Mouse (Mus musculus): ENCODE results near the gene Krtcap2. TPM values are rescaled to one million over a fixed set of nuclear protein-coding genes. Genes with fewer than 3 reads are reported as not detected.

Krtcap2 gene
- total RNA-seq, 1 experiment from 2014 or later: 126 TPM

DNA sequence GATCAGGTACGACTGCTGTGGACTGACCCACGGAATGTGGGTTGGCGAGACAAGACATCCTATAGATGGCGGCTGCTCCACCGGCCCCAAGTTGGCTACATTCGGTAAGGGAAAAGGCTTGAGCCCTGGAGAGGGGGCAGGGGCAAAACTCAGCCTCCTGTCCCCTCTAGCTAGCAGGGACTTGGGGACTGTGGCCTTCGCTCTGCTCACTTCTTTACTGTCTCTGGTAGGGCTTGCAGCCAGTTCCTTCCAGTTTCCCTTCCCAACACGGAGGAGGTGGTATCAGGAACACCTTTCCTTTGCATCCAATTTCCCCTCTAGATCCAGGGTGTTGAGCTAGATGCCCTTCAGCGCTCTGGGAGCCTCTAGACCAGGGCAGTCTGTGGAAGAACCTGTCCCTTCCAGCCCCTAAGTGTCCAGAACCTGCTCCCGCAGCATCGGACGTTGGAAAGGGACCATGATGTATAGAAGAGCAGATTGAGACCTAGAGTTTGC is 20.4 kb upstream of the Krtcap2 start:
- DNase-seq: no peak

DNA sequence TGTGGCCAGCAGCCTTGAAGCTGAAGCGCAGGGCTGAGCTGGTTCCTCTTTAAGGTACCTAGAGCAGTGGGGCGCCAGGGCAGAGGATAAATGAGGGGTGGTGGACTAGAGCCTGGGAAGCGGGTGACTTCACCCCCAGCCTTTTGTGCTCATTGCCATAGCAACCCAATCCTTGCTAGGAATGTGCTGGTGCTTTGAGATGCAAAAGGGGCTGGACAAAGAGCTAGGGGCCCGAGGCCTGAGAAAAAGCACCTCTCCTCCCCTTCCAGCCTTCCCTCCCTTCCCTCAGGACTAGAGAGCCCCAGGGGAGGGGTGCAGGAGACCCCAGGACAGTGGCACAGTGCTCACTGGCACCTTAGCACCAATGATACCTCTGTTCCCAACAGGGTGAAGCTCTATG is 19.8 kb upstream of the Krtcap2 start:
- DNase-seq: no peak

DNA sequence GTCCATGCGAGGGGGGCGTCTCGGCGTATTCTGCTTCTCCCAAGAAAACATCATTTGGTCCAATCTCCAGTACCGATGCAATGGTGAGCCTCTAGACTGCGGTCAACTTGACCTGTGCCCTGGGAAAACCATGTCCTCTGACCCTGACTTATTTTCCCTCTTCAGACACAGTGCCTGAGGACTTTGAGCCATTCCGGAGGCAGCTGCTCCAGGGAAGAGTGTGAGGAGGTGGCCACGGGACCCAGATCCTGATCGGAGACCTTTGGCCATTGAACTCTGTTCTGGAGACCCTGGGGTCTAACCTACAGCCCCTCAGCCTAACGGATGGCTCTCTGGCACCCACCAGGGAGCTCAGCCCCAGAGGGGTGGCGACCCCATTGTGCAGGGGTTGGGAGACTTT is 19.4 kb upstream of the Krtcap2 start:
- no peak for DNase-seq

DNA sequence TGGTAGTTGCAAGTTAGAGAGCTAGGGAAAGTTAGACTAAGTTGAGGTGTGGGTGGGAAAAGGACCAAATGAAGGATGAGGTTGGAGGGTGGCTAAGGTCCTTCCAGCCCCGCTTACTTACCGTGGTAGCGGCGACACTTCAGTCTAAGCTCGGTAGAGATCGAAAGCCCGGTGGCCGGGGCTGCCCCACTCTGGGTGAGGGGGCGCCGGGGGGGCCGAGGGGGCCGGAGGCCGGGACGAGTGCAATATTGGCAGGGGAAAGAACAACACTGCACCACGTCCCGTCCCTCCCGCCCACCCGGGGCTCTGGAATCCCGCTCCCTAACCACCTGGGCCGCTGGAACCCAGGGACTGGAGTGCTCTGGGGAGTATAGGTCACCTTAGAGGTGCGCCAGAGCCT is 18.9 kb upstream of the Krtcap2 start, which contains the start of gene Mtx1:
Gene Mtx1, minus strand, starts transcription at position 189 of the 400 bp plus-strand sequence.
- DNase-seq: no peak

DNA sequence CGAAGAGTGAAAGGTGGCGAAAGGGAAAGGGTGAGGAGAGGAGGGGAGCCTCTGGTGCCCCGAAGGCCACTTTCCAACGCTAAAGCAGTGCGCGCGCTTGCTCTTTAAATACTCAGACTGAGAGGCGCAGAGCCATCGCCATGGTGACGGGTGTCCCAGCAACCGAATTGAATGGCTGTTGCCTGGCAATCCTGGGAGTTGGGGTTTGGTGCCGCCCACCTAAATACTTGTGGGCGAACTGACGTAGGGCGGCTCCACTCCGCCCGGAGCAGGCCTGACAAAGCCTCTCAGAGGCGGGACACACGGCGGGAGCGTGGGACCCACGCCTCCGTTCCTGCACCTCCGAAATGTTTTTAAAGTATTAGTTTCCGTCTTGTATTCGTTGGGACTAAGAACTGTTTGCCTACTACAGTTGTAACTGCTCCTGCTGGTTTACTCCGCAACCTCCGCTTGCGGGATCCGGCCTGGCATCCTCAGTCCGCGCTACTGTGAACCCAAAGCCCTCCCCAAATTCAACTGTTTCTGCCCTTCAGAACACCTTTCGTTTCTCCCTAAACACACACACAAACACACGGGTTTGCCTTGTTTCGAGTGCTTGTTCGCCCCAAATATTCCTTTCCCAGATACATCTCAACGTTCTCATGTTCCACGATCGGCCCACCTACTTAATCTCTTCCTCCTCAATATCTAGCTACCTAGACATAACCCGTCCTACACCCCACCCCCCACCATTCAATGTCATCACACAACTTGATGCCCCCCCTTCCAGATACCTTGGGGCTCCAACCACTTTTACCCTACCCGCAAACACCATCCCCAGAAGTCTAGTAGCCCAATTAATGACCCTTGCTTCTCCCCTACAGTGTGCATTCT is 18.2 kb upstream of the Krtcap2 start:
- peak; percentile 88 for DNase-seq

DNA sequence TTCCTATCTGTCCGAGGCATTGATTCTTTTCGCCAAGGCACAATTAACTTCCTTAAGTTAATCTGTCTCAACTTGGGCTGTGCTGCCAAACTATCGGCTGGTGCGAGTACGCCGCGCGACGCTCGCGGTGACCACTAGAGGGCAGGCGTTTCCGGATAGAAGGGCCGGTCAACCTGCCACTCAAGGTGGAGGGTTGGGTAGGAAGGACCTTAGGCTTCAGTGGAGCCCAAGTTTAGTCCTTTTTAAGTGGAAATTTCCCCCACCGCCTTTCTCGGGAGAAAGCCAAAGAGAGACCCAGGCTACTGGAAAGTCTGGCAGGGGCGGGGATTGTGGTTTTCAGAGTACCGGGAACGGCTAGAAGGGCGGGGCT is 17.6 kb upstream of the Krtcap2 start:
- DNase-seq: peak; percentile 89

GRCm38 (mm10) chr3:89228836-89229235 is 16.9 kb upstream of the Krtcap2 start, which contains the start of gene Muc1:
Muc1 (plus strand) TSS chr3:89229057.
- DNase-seq: no peak

DNA sequence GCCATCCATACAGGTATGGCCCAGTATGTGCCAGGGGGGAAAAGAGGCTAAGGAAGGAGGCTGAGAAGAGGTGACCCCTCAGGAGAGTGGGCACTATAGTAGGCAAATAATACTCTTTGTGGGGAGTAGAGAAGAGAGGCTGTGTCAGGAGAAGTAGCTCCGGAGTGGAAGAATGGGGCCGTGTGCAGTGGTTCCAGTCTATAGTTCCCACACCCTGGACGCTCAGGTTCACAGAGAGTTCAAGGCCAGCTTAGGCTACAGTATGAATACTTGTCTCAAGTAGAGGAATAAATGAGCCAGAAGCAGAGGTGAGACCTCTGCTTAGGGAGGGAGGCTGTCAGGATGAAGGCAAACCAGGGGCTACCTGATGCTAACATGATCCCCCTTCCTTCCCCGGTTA is 16.5 kb upstream of the Krtcap2 start:
- DNase-seq: no peak

DNA sequence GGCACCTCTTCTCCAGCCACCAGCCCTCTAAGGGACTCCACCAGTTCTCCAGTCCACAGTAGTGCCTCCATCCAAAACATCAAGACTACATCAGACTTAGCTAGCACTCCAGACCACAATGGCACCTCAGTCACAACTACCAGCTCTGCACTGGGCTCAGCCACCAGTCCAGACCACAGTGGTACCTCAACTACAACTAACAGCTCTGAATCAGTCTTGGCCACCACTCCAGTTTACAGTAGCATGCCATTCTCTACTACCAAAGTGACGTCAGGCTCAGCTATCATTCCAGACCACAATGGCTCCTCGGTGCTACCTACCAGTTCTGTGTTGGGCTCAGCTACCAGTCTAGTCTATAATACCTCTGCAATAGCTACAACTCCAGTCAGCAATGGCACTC is 15.2 kb upstream of the Krtcap2 start:
- DNase-seq: no peak

- no peak for DNase-seq
These were observed 14.4 kb upstream of the Krtcap2 start for GRCm38 (mm10) chr3:89231345-89231744.

DNA sequence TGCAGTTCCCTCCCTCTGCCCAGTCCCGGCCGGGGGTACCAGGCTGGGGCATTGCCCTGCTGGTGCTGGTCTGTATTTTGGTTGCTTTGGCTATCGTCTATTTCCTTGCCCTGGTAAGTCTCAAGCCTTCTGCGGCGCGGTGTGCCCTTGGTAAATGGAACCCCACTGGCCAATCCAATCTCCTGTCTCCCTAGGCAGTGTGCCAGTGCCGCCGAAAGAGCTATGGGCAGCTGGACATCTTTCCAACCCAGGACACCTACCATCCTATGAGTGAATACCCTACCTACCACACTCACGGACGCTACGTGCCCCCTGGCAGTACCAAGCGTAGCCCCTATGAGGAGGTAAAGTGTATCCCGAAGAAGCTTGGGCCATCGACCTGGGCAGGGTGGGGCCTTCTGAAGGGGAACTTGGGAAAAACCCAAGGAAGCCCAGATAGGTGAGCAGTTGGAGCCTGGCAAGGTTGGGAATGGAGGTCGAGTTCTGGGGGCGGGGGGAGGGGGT is 13.9 kb upstream of the Krtcap2 start:
- DNase-seq: no peak

DNA sequence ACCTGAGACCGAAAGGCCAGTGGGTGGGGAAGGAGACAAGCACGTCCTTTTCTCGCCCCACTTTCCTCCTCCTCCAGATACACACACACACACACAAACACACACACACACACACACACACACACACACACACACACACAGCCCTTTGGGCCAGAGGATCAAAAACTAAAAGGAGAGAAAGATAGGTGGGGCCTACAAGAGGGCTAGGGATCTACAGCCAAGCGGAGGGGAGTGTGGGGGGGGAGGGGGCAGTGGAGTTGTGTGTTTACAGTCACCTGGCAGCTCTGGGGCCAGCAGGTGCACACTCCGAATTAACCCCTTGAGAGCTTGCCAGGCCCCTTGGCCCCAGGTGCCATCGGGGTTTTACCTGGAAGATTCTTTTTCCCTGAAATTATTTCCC is 13.2 kb upstream of the Krtcap2 start:
- DNase-seq: peak; percentile 0

GRCm38 (mm10) chr3:89233562-89234110 is 12.1 kb upstream of the Krtcap2 start:
- peak; percentile 1 for DNase-seq

DNA sequence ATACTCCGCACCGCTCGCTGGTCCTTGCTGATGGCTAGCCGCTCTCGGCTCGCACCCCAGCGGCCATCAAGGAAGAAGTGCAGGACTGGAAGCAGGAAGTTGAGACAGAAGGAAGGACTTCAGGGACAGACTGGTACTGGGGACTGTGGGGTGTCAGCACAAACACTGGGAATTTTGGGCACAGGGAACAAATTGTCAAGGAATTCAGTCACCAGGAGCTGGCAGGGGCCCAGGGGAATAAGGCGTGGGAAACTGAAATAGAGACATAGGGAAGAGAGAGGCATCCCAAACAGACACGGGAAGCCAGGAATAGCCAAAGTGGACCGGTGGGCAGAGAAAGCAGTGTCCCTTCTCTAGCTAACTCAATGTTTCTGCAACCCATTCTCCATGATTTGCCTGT is 9.2 kb upstream of the Krtcap2 start:
- no peak for DNase-seq

GRCm38 (mm10) chr3:89237682-89238081 is 8.1 kb upstream of the Krtcap2 start:
- no peak for DNase-seq

DNA sequence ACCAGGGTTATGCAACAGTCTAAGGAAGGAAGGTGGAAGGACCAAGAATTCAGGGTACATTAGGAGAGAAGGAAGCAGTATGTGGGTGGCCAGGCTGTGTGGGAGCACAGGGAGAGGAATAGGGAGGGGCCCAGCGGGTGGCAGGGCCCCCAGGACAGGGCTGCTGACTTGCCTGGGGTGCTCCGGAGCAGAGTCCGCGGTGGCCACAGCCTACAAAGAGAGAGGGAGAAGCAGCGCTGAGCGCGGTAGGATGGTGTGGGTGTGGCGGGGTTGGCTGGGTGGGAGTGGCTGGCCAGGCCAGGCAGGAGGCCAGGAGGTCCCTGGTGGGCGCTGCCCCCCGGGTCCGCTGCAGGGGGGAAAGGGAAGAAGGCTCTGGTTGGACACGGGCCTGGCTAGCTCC is 7.3 kb upstream of the Krtcap2 start:
- DNase-seq: no peak

DNA sequence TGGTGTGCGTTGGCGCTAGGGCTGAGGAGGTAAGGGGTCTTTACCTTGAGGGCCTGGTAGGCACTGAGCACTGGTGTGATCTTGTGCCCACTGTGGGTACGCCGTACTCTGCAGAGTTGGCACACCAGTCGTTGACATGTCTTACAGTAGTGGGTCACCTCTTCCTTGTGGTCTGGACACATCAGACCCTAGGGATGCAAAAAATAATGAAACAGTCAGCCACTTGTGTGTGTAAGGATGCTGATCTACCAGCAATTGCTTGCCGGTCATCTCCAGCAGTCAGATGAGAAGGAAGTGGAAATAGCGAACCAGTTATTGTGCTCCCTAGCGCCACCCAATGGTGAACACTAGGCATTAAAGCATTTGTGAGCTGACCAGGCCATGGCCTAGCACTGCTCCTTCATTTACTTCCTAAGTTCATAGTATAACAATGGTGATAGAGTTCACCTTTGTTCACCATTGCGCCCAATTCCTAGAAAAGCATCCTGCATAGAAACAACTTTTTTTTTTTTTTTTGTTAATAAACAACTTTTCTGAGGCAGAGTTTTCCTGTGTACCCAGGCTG is 3.4 kb upstream of the Krtcap2 start:
- peak; percentile 43 for DNase-seq

DNA sequence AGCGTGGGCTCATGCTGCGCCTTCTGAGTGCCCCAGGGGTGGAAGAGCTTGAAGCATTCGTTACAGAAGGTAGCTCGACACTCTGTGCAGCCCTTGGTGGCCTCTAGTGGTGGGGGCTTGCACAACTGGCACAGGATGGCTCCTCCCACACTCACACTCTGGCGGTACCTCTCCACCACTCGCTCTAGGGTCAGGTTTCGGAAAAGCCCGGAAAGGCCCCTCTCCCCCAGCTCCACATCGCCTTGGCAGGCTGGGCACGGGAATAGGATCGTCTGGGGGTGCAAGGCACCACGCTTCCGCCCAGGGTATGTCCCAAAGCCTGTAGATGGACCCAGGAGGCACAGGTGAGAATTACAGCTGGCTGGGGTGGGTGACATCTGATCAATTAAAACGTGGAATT is 2.2 kb upstream of the Krtcap2 start:
- no peak for DNase-seq

GRCm38 (mm10) chr3:89244158-89244981 is 1.4 kb upstream of the Krtcap2 start:
- DNase-seq: no peak

DNA sequence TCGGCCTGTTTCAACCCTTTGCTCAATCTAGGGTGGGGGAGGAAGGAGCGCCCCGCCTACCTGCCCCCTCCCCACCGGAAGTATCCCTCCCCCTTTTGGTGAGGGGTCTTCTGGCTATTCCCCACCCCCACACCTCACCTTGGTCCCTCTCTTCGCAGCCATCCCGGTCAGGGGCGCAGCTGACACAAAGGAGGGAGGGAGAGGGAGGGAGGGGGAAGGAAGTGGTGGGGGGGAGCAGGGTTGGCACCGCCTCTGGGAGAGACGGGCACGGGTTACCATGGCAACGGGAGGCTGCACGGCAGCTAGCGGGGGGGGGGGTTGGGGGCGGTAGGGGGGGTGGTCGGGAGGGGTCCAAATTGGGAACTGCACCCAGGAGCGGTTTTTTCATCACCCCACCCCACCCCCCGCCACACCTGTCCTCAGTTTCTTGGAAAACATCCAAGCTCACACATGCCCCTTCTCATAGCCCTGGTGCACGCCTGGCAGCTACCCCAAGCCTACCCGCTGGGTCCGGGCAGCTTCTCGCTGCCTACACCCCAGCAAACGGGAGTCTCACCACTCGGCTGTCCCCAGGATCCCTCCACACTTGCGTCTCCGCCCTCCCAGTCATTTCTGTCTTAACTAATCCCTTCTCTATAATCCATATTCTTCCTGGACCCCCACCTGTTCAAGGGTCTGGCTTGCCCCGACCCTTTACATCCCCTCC is 631 bp upstream of the Krtcap2 start:
- peak; percentile 31 for DNase-seq

GRCm38 (mm10) chr3:89246261-89247100 is 715 bp downstream of the Krtcap2 start, which contains the start of gene Trim46:
Trim46 (minus strand) TSS chr3:89246309.
- peak; percentile 90 for DNase-seq
